Mouse (Mus musculus) kidney, postnatal 25 days (tissue): ENCODE data around the gene Zfp827.

ENCODE experiments used
- DNase-seq, 2 experiments: peaks; one replicate each; pipeline ENCODE4 v3.0.0; 2021; ENCODE audit warnings: mixed read lengths in 2 of 2

Zfp827 gene

DNA sequence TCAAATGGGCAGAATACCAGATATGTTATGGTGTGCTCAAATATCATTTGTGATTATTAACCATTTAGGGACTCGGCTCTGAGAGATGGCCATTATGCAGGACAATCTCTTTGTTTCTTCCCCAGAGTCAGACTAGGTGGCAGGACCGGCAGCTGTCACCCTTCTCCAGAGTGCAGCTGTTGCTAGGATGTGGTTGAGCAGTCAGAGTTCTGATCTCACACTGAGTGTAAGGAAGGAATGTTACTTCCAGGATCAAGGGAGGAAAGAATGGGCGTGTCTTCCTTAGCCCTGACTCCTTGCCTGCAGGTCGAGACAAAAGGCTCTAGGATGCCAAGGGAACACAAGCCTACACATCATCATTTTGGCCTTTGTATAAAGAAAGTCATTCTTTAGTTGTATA lies 199.0 kb downstream of the Zfp827 start:
- no peak for DNase-seq

DNA sequence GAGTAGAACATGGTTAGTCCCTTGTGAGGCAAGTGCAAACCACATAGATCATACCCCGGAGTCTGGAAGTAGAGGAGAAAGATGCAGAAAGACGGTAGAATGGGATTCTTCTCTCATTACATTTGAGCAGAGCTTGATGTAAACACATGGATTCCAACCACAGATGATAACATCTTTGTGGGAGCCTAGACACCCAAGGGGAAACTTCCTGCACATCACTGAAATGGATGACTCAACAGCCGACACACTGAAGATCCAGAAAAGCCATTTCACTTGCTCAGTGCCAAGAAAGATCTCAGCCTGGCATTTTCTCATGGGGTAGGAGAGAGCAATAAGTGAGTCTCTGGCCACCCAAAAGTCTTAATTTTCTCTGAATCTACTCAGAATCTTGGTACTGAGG lies 199.7 kb downstream of the Zfp827 start:
- DNase-seq: no peak

DNA sequence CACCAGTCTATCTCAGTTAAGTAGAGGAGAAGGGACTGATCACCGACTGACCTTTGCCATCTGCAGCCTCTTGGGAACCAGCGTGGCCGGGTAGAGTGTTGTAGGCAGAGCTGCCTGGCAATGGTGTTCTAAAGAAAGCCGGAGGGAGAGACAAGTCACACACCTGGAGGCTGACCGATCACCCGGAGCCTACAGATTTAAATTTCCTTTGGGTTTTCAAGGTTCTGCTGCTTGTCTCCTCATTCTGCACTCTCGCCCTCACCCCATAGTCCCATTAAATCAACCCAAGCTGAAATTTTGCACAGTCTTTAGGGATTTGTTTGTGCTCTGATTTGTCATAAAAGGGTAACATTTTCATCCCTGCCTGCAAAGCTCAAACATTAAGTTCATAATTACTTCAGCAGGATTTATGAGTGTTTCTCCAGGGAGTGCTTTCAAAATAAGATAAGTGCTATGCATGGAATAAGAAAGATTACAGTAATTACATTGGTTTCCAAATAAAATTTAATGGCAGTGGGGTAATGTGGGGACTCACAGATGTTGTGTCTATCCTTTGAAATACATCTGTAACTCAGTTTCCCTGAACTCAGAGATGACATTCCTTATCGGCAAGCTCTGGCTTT lies 201.1 kb downstream of the Zfp827 start:
- no peak for DNase-seq

DNA sequence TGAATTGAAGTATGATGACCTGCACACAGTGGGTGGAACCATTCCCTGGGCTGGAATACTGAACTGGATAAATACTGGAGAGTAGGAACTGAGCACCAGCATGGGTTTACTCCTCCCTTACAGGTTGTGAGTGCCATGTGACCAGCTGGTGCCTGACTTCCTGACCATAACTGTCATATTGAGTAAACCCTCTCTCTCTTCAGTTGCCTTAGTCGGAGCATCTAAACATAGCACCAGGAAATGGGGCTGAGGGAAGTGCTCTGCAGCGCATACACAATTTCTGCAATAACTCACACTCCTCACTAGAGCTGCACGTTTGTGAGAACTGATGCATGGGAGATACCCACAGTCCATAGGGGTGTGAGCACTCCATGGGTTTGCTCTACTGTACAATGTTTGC lies 211.1 kb downstream of the Zfp827 start:
- no peak for DNase-seq

DNA sequence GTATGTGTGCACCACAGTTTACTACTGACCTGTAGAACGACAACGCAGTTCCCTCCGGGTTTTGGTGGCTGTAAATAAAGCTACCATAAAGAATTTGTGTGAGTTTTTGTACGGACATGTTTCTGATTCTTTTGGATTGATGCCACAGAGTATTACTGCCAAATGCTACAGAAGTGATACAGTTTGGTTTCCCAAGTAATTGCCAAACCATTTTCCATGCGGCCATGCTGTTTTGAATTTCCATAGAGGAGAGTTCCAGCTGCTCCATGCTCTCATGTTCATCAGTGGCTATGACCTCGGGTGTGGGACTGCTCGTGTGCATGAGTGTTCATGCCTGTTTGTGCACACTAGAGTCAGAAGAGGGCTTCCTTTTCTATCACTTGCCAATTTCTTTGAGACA lies 211.8 kb downstream of the Zfp827 start:
- DNase-seq: no peak
